Mouse (Mus musculus) layer of hippocampus, adult 6 months (tissue): Measurements from ENCODE around the gene Fam184b. TPM values are rescaled to one million over a fixed set of nuclear protein-coding genes. Genes with fewer than 3 reads are reported as not detected.

Experiments
- long read RNA-seq, 2 experiments: library from polyadenylated mRNA; unstranded; transcript quantifications; one replicate each; pipeline ENCODE4 v2.0.0; 2019 to 2020
- polyA plus RNA-seq: library from polyadenylated mRNA; unstranded; fragments of <200 nt; fragmentation: Nextera tagmentation; gene quantifications from 2 replicates; pipeline ENCODE4 v1.2.3, GENCODE M21; 2021

The Fam184b gene
- polyA plus RNA-seq = 1.5 and 1.6 TPM in 2 replicates
- long read RNA-seq, experiment 1, partial matches to known transcripts = 4 of 6 reads
- long read RNA-seq, experiment 1, other reads (novel, unspliced or antisense) = 2 of 6 reads
- long read RNA-seq, experiment 2, full-length matches to known transcripts = 5 of 15 reads
- long read RNA-seq, experiment 2, partial matches to known transcripts = 8 of 15 reads
- long read RNA-seq, experiment 2, other reads (novel, unspliced or antisense) = 2 of 15 reads

GRCm38 (mm10) chr5:45638806-45639714 lies at the start of gene Fam184b:
Fam184b (minus strand) TSS chr5:45639614.

GRCm38 (mm10) chr5:45669598-45670279 lies 30.3 kb upstream of the Fam184b start, which contains the start of gene Ncapg:
Ncapg (plus strand) TSS chr5:45669919.

GRCm38 (mm10) chr5:45519960-45520808 lies 119.2 kb downstream of the Fam184b start, which contains the start of gene Med28:
Med28 (plus strand) TSS chr5:45520229.

GRCm38 (mm10) chr5:45493191-45494092 lies 146.0 kb downstream of the Fam184b start, which contains the start of gene Lap3:
Lap3 (plus strand) TSS chr5:45493374.

Other genes starting within 250 kb of the Fam184b start
- gene Qdpr, start 189.4 kb downstream of the Fam184b start, polyA plus RNA-seq = 371 and 471 TPM in 2 replicates
- gene Clrn2, start 185.9 kb downstream of the Fam184b start, polyA plus RNA-seq = 0.21 and 0.70 TPM in 2 replicates
- 98.4 and 98.7 TPM in 2 replicates for gene Lap3, start 146.2 kb downstream of the Fam184b start, polyA plus RNA-seq
- gene Med28, start 119.4 kb downstream of the Fam184b start, polyA plus RNA-seq = 420 and 422 TPM in 2 replicates
- gene Ncapg, start 30.3 kb upstream of the Fam184b start, polyA plus RNA-seq = 0.10 and 0.14 TPM in 2 replicates
- 14.3 and 19.4 TPM in 2 replicates for gene Lcorl, start 218.0 kb upstream of the Fam184b start, polyA plus RNA-seq